Mouse (Mus musculus) liver, embryonic 13.5 days (tissue): ENCODE data around the gene Lrrk1. TPM values are rescaled to one million over a fixed set of nuclear protein-coding genes. Genes with fewer than 3 reads are reported as not detected.

Experiments
- ATAC-seq: fragments of 200-750 bp; cut with Nextera tagmentation; 2 replicates; pipeline ENCODE4 v1.8.0; 2017; ENCODE audit warnings: low read depth, mild to moderate bottlenecking, moderate number of reproducible peaks, moderate library complexity
- DNase-seq: peaks from one replicate; pipeline ENCODE4 v3.0.0; 2022
- H3K27ac ChIP-seq: fragments of 300-500 bp; sonication (generic); 2 replicates; pipeline ENCODE4 v1.5.1; 2015; ENCODE audit warnings: moderate library complexity, mild to moderate bottlenecking, inconsistent platforms
- H3K27me3 ChIP-seq: fragments of 300-500 bp; sonication (generic); 2 replicates; pipeline ENCODE4 v1.6.1; 2015; ENCODE audit warnings: mild to moderate bottlenecking, inconsistent platforms
- H3K36me3 ChIP-seq: fragments of 300-500 bp; sonication (generic); 2 replicates; pipeline ENCODE4 v1.6.1; 2015; ENCODE audit warnings: mild to moderate bottlenecking, inconsistent platforms
- H3K4me1 ChIP-seq: fragments of 300-500 bp; sonication (generic); replicated peaks from 2 replicates; pipeline ENCODE4 v1.6.1; 2015; ENCODE audit warnings: inconsistent platforms
- H3K4me2 ChIP-seq: fragments of 300-500 bp; sonication (generic); 2 replicates; pipeline ENCODE4 v1.6.1; 2015; ENCODE audit warnings: inconsistent platforms, mild to moderate bottlenecking, moderate library complexity
- H3K4me3 ChIP-seq: fragments of 300-500 bp; sonication (generic); replicated peaks from 2 replicates; pipeline ENCODE4 v1.5.1; 2015; ENCODE audit warnings: mild to moderate bottlenecking, inconsistent platforms
- H3K9ac ChIP-seq: fragments of 300-500 bp; sonication (generic); 2 replicates; pipeline ENCODE4 v1.6.1; 2015; ENCODE audit warnings: mild to moderate bottlenecking, inconsistent platforms
- H3K9me3 ChIP-seq: fragments of 300-500 bp; sonication (generic); replicated peaks from 2 replicates; pipeline ENCODE4 v1.6.1; 2016; ENCODE audit warnings: inconsistent platforms
- WGBS: fragments of 180-500 bp; shearing (Covaris S2); methylation state at CpG from one replicate; pipeline ENCODE4 v1.1.7; 2015; ENCODE audit not compliant: insufficient replicate concordance; 5-methylcytosine and 5-hydroxymethylcytosine counted together
- polyA plus RNA-seq: library from polyadenylated mRNA; unstranded; fragments of >200 nt; fragmentation: Nextera tagmentation; extraction: Ambion mirVana; gene quantifications from 2 replicates; pipeline ENCODE4 v1.2.1, GENCODE M21; 2015

The Lrrk1 gene
- polyA plus RNA-seq, 1 experiment from 2014 or later, result 4.2 TPM

DNA sequence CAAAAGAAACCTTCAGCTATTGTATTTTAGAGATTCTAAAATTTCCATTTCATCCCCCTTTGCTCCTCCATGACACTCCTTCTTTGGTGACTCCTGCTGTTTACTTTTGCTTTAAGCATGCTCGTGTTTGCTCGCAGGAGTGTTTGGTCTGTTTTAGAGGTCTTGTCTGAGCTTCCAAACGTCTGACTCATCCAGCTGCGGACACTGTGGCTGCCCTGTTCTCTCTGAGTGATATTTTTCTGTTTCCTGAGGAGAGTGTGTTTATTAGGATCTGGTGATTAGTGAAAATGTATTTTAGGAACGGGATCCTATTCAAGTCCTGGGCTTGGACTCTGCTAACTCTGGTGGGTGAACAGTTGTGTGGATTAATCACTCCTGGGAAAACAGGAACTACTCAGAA is 48.5 kb downstream of the Lrrk1 start:
- Histone ChIP-seq H3K4me3 (no peak overlapping the region), H3K4me1 (no peaks in the 10 kb centered on the region), H3K9ac (no peak overlapping the region), H3K27ac (no peak overlapping the region), H3K36me3 (no peaks in the 10 kb centered on the region), H3K4me2 (no peak overlapping the region), H3K9me3 (no peaks in the 10 kb centered on the region), H3K27me3 (no peaks in the 10 kb centered on the region)
- 33% methylated on average over 5 of the region's 5 CpGs for WGBS
- DNase-seq, result no peak
- ATAC-seq, result no peak

DNA sequence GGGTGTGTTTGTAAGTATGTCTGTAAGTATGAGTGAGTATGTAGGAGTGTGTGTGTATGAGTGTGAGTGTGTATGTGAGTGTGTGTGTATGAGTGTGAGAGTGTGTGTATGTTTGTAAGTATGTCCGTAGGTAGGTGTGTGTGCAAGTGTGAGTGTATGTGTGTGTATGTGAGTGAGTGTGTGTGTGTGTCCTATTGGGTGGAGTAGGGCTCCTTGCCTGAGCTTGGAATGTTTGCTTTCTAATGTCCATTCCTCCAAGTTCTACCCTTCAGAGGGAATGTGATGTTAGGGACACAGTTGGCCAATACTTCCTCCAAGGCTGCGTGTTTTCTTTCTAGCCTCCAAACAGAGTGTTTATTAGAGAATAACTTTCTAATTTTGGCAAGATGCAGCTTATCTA is 51.2 kb downstream of the Lrrk1 start:
- Histone ChIP-seq H3K4me2 (no peak overlapping the region), H3K9me3 (0 out of 2 replicates have a peak, but pooled peaks cover 3% of the 10 kb centered on the region), H3K4me3 (no peak overlapping the region), H3K27me3 (no peaks in the 10 kb centered on the region), H3K4me1 (no peaks in the 10 kb centered on the region), H3K9ac (no peak overlapping the region), H3K36me3 (peaks cover 16% of the 10 kb centered on the region), H3K27ac (no peak overlapping the region)
- 62% methylated on average over 2 of the region's 2 CpGs for WGBS
- ATAC-seq (no peak), DNase-seq (no peak)

GRCm38 (mm10) chr7:66333906-66334500 is 54.1 kb downstream of the Lrrk1 start:
- Histone ChIP-seq H3K4me3 (no peak overlapping the region), H3K4me2 (no peak overlapping the region), H3K9me3 (0 out of 2 replicates have a peak, but pooled peaks cover 3% of the 10 kb centered on the region), H3K27me3 (no peaks in the 10 kb centered on the region), H3K4me1 (no peaks in the 10 kb centered on the region), H3K9ac (no peak overlapping the region), H3K27ac (no peak overlapping the region), H3K36me3 (peaks cover 24% of the 10 kb centered on the region)
- ATAC-seq (no peak), DNase-seq (peak; percentile 33)
- 82% methylated on average over 4 of the region's 4 CpGs for WGBS

GRCm38 (mm10) chr7:66332340-66332739 is 55.8 kb downstream of the Lrrk1 start:
- H3K36me3 ChIP-seq, result peaks cover 24% of the 10 kb centered on the region
- 82% methylated on average over 8 of the region's 8 CpGs for WGBS
- no peak for DNase-seq
- no peaks in the 10 kb centered on the region for H3K4me1 ChIP-seq
- no peak overlapping the region for H3K4me2 ChIP-seq
- no peaks in the 10 kb centered on the region for H3K27me3 ChIP-seq
- no peak overlapping the region for H3K27ac ChIP-seq
- H3K4me3 ChIP-seq, result no peak overlapping the region
- no peak overlapping the region for H3K9ac ChIP-seq
- H3K9me3 ChIP-seq, result 0 out of 2 replicates have a peak, but pooled peaks cover 3% of the 10 kb centered on the region
- ATAC-seq, result no peak

GRCm38 (mm10) chr7:66330610-66331009 is 57.5 kb downstream of the Lrrk1 start:
- H3K9me3 ChIP-seq, result 0 out of 2 replicates have a peak, but pooled peaks cover 3% of the 10 kb centered on the region
- ATAC-seq (no peak), DNase-seq (no peak)
- peaks cover 28% of the 10 kb centered on the region for H3K36me3 ChIP-seq
- no peak overlapping the region for H3K4me2 ChIP-seq
- 79% methylated on average over 9 of the region's 9 CpGs for WGBS
- H3K4me3 ChIP-seq, result no peak overlapping the region
- no peaks in the 10 kb centered on the region for H3K27me3 ChIP-seq
- H3K4me1 ChIP-seq, result no peaks in the 10 kb centered on the region
- no peak overlapping the region for H3K27ac ChIP-seq
- H3K9ac ChIP-seq, result no peak overlapping the region

- 75% methylated on average over 2 of the region's 2 CpGs for WGBS
- no peak overlapping the region for H3K4me2 ChIP-seq
- H3K36me3 ChIP-seq, result peaks cover 17% of the 10 kb centered on the region
- no peaks in the 10 kb centered on the region for H3K4me1 ChIP-seq
- DNase-seq, result no peak
- no peaks in the 10 kb centered on the region for H3K27me3 ChIP-seq
- no peaks in the 10 kb centered on the region for H3K9me3 ChIP-seq
- no peak overlapping the region for H3K9ac ChIP-seq
- ATAC-seq, result no peak
- H3K4me3 ChIP-seq, result no peak overlapping the region
- H3K27ac ChIP-seq, result no peak overlapping the region
Measured at GRCm38 (mm10) chr7:66327516-66327915, 60.6 kb downstream of the Lrrk1 start.

DNA sequence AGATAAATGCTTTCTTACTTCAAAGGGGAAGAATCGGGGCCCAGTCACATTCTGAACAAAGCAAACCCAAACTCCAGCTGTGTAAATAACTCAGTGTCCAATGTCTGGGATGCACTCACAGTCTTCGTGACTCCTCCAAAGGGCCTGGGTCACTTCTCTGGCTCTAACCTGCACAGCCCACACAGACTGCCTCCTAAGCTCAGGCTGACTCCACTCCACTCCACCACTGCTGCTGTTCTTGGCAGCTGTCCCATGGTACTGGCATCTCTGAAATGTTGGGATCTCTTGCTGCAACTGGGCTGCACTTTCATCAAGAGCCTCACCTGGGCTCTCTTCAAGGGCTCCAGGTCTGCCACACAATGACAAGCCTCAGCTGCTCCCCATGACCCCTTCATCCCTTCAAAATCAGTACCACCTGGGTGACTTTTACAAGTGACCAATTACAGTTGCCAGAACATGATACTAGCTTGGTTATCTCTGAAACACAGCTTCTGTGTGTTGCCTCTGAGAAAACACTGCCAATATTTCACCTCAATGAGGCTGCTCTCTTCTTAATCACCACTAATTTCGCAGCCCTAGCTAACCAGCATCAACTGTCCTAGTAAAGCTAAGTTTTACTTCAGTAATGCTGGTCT is 62.6 kb downstream of the Lrrk1 start:
- ATAC-seq (no peak), DNase-seq (no peak)
- H3K9ac ChIP-seq, result no peak overlapping the region
- no peaks in the 10 kb centered on the region for H3K27me3 ChIP-seq
- 63% methylated on average over 3 of the region's 3 CpGs for WGBS
- H3K4me3 ChIP-seq, result no peak overlapping the region
- no peak overlapping the region for H3K27ac ChIP-seq
- H3K4me1 ChIP-seq, result no peaks in the 10 kb centered on the region
- no peak overlapping the region for H3K4me2 ChIP-seq
- H3K9me3 ChIP-seq, result no peaks in the 10 kb centered on the region
- peaks cover 10% of the 10 kb centered on the region; the same call in 1 of the 2 replicates for H3K36me3 ChIP-seq

DNA sequence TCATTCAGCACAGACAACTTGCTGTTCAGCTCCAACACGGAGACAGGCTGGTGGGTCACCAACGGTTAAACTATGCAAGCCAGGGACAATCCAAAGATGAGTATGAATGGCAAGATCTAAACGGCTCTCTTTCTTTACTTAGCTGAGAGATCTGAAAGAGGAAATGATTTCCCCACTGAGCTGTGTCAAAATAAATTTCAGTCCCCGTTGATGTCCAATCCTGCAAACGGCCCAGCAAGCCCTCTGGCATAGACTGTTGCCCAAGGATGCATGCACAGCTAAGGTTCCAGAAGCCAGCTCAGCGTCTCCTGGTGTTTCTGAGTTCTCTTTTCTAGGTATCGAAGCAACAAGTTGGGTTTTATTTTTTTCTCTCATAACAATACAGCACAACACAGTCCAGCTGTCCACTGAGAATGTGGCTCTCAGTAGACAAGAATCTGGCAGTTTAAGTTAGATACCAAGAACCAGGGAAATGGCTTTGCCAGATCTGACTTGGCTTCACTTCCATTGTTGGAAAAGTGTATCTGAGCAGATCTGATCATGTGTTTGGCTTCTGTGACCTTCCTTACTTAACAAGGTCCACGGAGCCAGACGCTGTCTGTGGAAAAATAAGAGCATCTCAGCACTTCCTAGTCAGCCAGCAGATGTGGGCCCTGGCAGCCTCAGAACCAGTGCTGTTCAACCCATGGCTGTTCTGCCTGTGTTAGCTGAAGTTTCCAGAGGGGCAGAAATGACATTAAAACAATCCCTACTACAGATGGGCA is 64.7 kb downstream of the Lrrk1 start:
- Histone ChIP-seq H3K36me3 (0 out of 2 replicates have a peak, but pooled peaks cover 4% of the 10 kb centered on the region), H3K4me3 (no peak overlapping the region), H3K27me3 (no peaks in the 10 kb centered on the region), H3K4me1 (no peaks in the 10 kb centered on the region), H3K27ac (no peak overlapping the region), H3K4me2 (no peak overlapping the region), H3K9me3 (no peaks in the 10 kb centered on the region), H3K9ac (no peak overlapping the region)
- DNase-seq, result no peak
- WGBS, result 69% methylated on average over 9 of the region's 9 CpGs
- ATAC-seq, result no peak

GRCm38 (mm10) chr7:66320996-66321395 is 67.2 kb downstream of the Lrrk1 start:
- Histone ChIP-seq H3K27me3 (no peaks in the 10 kb centered on the region), H3K27ac (no peak overlapping the region), H3K4me1 (no peaks in the 10 kb centered on the region), H3K9me3 (no peaks in the 10 kb centered on the region), H3K9ac (no peak overlapping the region), H3K4me2 (no peak overlapping the region), H3K36me3 (peaks cover 5% of the 10 kb centered on the region; the same call in 1 of the 2 replicates), H3K4me3 (no peak overlapping the region)
- DNase-seq (no peak), ATAC-seq (no peak)
- 64% methylated on average over 5 of the region's 5 CpGs for WGBS

DNA sequence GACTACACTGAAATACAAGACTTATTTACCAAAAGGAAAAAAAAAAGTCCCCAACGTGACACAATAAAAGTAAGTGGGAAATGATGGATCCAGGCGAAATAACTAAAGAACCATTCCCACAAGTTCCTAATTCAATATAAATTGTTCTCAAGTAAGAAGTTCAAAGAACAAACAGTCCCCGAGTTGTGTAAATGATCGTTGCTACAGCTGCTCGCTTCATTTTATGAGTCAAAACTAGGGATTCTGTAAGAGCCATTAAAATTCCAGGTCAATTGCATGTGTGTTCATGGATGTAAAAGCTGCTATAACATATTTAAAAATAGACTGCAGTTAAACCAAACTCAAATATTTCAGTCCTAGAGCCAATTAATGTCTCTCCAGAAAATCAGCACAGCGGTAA is 70.0 kb downstream of the Lrrk1 start:
- Histone ChIP-seq H3K27me3 (no peaks in the 10 kb centered on the region), H3K4me3 (no peak overlapping the region), H3K36me3 (peaks cover 5% of the 10 kb centered on the region; the same call in 1 of the 2 replicates), H3K27ac (no peak overlapping the region), H3K4me2 (no peak overlapping the region), H3K4me1 (no peaks in the 10 kb centered on the region), H3K9ac (no peak overlapping the region), H3K9me3 (no peaks in the 10 kb centered on the region)
- WGBS, result 72% methylated on average over 6 of the region's 6 CpGs
- DNase-seq (no peak), ATAC-seq (no peak)
